Mouse (Mus musculus): ENCODE data around the gene Rora.
A peak's percentile ranks its signal among the peaks of the same experiment; 100 is the strongest.
"Not testable (repeated sequence)": the region's sequence is repeated elsewhere in the genome, so short reads cannot be mapped to it uniquely, and the experiment has no call there.

The Rora gene

GRCm38 (mm10) chr9:69100153-69100756 lies 446.7 kb downstream of the Rora start:
- not testable (repeated sequence) for DNase-seq

GRCm38 (mm10) chr9:69104321-69104720 lies 450.7 kb downstream of the Rora start:
- DNase-seq: no peak

- no peak for DNase-seq
These were observed 456.2 kb downstream of the Rora start for GRCm38 (mm10) chr9:69109618-69110300.

- peak; percentile 82 to 94 for DNase-seq
These were observed 456.7 kb downstream of the Rora start for GRCm38 (mm10) chr9:69110301-69110674.

- DNase-seq: no peak
These were observed 457.1 kb downstream of the Rora start for GRCm38 (mm10) chr9:69110706-69111105.

GRCm38 (mm10) chr9:69111539-69111938 lies 458.0 kb downstream of the Rora start:
- no peak for DNase-seq

GRCm38 (mm10) chr9:69114429-69114984 lies 460.9 kb downstream of the Rora start:
- DNase-seq: no peak

GRCm38 (mm10) chr9:69116740-69117139 lies 463.2 kb downstream of the Rora start:
- DNase-seq: no peak

GRCm38 (mm10) chr9:69121117-69121740 lies 467.6 kb downstream of the Rora start:
- peak; percentile 74 to 88 for DNase-seq

GRCm38 (mm10) chr9:69125011-69125786 lies 471.6 kb downstream of the Rora start:
- DNase-seq: peak; percentile 80 to 86

- no peak for DNase-seq
These were observed 472.2 kb downstream of the Rora start for GRCm38 (mm10) chr9:69125787-69126161.

GRCm38 (mm10) chr9:69126595-69126994 lies 473.0 kb downstream of the Rora start:
- DNase-seq: no peak

- DNase-seq: no peak
These were observed 474.7 kb downstream of the Rora start for GRCm38 (mm10) chr9:69128335-69128734.

- DNase-seq: no peak
These were observed 479.4 kb downstream of the Rora start for GRCm38 (mm10) chr9:69132995-69133394.

GRCm38 (mm10) chr9:69133696-69134095 lies 480.1 kb downstream of the Rora start:
- no peak for DNase-seq

- no peak for DNase-seq
These were observed 481.0 kb downstream of the Rora start for GRCm38 (mm10) chr9:69134604-69135003.

GRCm38 (mm10) chr9:69136821-69137220 lies 483.2 kb downstream of the Rora start:
- DNase-seq: no peak

- DNase-seq: no peak
These were observed 483.8 kb downstream of the Rora start for GRCm38 (mm10) chr9:69137398-69137797.

- peak; percentile 27 to 62 for DNase-seq
These were observed 486.6 kb downstream of the Rora start for GRCm38 (mm10) chr9:69140144-69140543.

- DNase-seq: no peak
These were observed 488.3 kb downstream of the Rora start for GRCm38 (mm10) chr9:69141859-69142258.

GRCm38 (mm10) chr9:69146937-69147336 lies 493.4 kb downstream of the Rora start:
- no peak for DNase-seq

GRCm38 (mm10) chr9:69150224-69150623 lies 496.6 kb downstream of the Rora start:
- DNase-seq: peak; percentile 50 to 84

- peak in 1 of 2 experiments; percentile 41 for DNase-seq
These were observed 501.1 kb downstream of the Rora start for GRCm38 (mm10) chr9:69154684-69155083.

All from kidney, postnatal 25 days (tissue).